Mouse (Mus musculus): Measurements from ENCODE around the gene Pirt.

DNA sequence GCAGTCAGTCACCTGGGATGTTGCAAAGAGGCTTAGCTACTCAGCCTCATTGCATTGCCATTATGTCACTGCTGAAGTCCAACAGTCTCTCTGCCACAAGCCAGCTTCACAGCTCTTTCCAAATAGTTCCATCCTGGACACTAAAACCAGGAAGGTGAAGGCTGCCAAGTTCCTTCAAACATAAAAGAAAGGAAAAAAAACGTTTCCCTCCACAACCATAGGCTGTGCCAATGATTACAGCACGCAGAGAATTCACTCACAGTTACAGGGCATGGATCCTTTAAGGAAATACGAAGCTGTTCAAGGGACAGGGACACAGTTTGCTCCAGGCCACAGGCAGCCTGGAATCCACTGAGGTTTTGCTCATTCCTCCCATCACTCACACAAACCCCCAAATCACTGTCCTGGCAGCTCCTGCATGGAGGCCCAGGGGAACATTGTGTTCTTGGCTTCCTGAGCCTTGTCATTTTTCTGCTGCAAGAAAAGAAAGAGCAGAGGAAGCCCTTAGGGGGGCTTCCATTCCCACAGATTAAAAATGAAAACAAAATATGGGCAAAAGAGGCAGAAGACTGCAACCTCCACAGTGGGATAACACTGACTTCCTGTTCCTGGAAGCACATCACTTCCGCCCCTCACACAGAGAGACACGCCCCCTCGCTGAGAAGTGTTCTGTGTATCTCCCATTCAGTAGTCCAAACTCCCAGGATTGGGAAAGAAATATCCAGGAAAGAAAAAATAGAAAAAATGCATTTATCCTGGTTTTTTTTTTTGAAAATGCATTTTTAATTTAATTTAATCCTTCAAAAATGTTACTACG, 29.3 kb upstream of the Pirt start:
- no peak for TF ChIP-seq E2F4 (IDR thresholded peaks at IDR 0.05; ENCODE audit: insufficient read depth)
- no peak for TF ChIP-seq POLR2A (IDR thresholded peaks at IDR 0.05; ENCODE audit: insufficient read length, low read depth)
- no peak for TF ChIP-seq MYOD1 (IDR thresholded peaks at IDR 0.05; ENCODE audit: control insufficient read depth in 1 of 3, insufficient read length in 2 of 3, low read depth in 2 of 3)
- TF ChIP-seq MAX (IDR thresholded peaks at IDR 0.05; ENCODE audit: low read depth): no peak
- TF ChIP-seq TCF3 (IDR thresholded peaks at IDR 0.05; ENCODE audit: insufficient read length, low read depth): no peak
- TF ChIP-seq POLR2AphosphoS2 (IDR thresholded peaks at IDR 0.05; ENCODE audit: insufficient read length, low read depth): no peak
- TF ChIP-seq MYOG (IDR thresholded peaks at IDR 0.05; ENCODE audit: control insufficient read depth in 1 of 3, insufficient read depth in 1 of 3, insufficient read length in 2 of 3, low read depth in 2 of 3): no peak
- TF ChIP-seq TCF12 (IDR thresholded peaks at IDR 0.05; ENCODE audit: insufficient read depth, poor library complexity, severe bottlenecking): no peak

Data from myocyte (in vitro differentiated cells).